8 mouse cellular contexts compared by ENCODE assay signal in genomic region chr1:81316403-81316994, GRCm38 (mm10).
DNase-seq lines count a peak whose midpoint lies in the region; ATAC-seq and TF ChIP-seq lines count a peak whose summit lies in the region.
"Had no signal": no experiment of that assay in that cellular context is flagged by ENCODE, and none has a peak within 500 bp of the region (broad histone marks: within the 10 kb centered on the region; RNA-seq: fewer than 3 reads in every experiment).

No protein-coding gene starts in this region.

- TF ChIP-seq POLR2A in brain, embryonic 14.5 days (IDR thresholded peaks at IDR 0.05; ENCODE audit: borderline replicate concordance, extremely low read depth, insufficient read depth, insufficient read length, poor library complexity, severe bottlenecking) = no peak

- H3K9ac ChIP-seq in forebrain, embryonic 12.5 days = no peak overlapping the region
- no peak overlapping the region for H3K9ac ChIP-seq in hindbrain, embryonic 12.5 days
- H3K9ac ChIP-seq: liver, embryonic 15.5 days had no signal

- 54% methylated on average over 9 of the region's 9 CpGs for WGBS in forebrain, embryonic 12.5 days
- WGBS in hindbrain, embryonic 12.5 days = 59% methylated on average over 9 of the region's 9 CpGs

- no peak overlapping the region for H3K4me3 ChIP-seq in G1E (ENCODE audit: low read depth, low read length)
- no peak overlapping the region for H3K4me3 ChIP-seq in forebrain, embryonic 12.5 days (replicated peaks)
- H3K4me3 ChIP-seq in hindbrain, embryonic 12.5 days = no peak overlapping the region
- H3K4me3 ChIP-seq: liver, embryonic 15.5 days had no signal

- no peaks in the 10 kb centered on the region for H3K4me1 ChIP-seq in G1E (ENCODE audit: insufficient read depth, low read depth, low read length)
- H3K4me1 ChIP-seq in forebrain, embryonic 12.5 days = peaks cover 6% of the 10 kb centered on the region
- H3K4me1 ChIP-seq in hindbrain, embryonic 12.5 days = no peaks in the 10 kb centered on the region
- H3K4me1 ChIP-seq: liver, embryonic 15.5 days had no signal

- no peak overlapping the region for H3K27ac ChIP-seq in forebrain, embryonic 12.5 days
- no peak overlapping the region for H3K27ac ChIP-seq in hindbrain, embryonic 12.5 days
- H3K27ac ChIP-seq: liver, embryonic 15.5 days had no signal

- DNase-seq in G1E (ENCODE audit: low spot score) = no peak
- DNase-seq in brain, embryonic 14.5 days (ENCODE audit: low read depth) = peak; percentile 92
- DNase-seq in layer of hippocampus, postnatal 36 days = peak; percentile 58 to 71
- peak; percentile 41 to 60 for DNase-seq in right cerebral cortex, postnatal 36 days (ENCODE audit: low spot score in 2 of 2)

- ATAC-seq in G1E (ENCODE audit: extremely low read depth, insufficient number of reproducible peaks, low FRiP score, poor library complexity, severe bottlenecking) = peak; percentile 25; the same call in 1 of the 2 replicates
- ATAC-seq in forebrain, embryonic 12.5 days (ENCODE audit: low FRiP score) = peak; percentile 74
- peak; percentile 50 for ATAC-seq in hindbrain, embryonic 12.5 days (ENCODE audit: low FRiP score)
- peak; percentile 40; the same call in 1 of the 2 replicates for ATAC-seq in megakaryocyte, adult 5-6 weeks (ENCODE audit: poor library complexity, severe bottlenecking)

- H3K4me2 ChIP-seq in forebrain, embryonic 12.5 days = no peak overlapping the region
- no peak overlapping the region for H3K4me2 ChIP-seq in hindbrain, embryonic 12.5 days (replicated peaks)
- H3K4me2 ChIP-seq: liver, embryonic 15.5 days had no signal

- H3K36me3 ChIP-seq in G1E (replicated peaks) = no peaks in the 10 kb centered on the region
- H3K36me3 ChIP-seq in forebrain, embryonic 12.5 days (replicated peaks) = no peaks in the 10 kb centered on the region
- H3K36me3 ChIP-seq in hindbrain, embryonic 12.5 days = no peaks in the 10 kb centered on the region
- H3K36me3 ChIP-seq: liver, embryonic 15.5 days had no signal

- TF ChIP-seq CTCF in G1E (IDR thresholded peaks at IDR 0.05; ENCODE audit: low read depth, low read length) = peak; percentile 60
- peak; percentile 84; the same call in 1 of the 2 replicates for TF ChIP-seq CTCF in brain, embryonic 14.5 days (IDR thresholded peaks at IDR 0.05; ENCODE audit: borderline replicate concordance, extremely low read depth, insufficient read depth, insufficient read length)

- H3K9me3 ChIP-seq in G1E (replicated peaks) = no peaks in the 10 kb centered on the region
- no peaks in the 10 kb centered on the region for H3K9me3 ChIP-seq in forebrain, embryonic 12.5 days
- no peaks in the 10 kb centered on the region for H3K9me3 ChIP-seq in hindbrain, embryonic 12.5 days (replicated peaks)
- H3K9me3 ChIP-seq: liver, embryonic 15.5 days had no signal

- H3K27me3 ChIP-seq in G1E (ENCODE audit: insufficient read depth, low read length) = no peaks in the 10 kb centered on the region
- no peaks in the 10 kb centered on the region for H3K27me3 ChIP-seq in forebrain, embryonic 12.5 days
- no peaks in the 10 kb centered on the region for H3K27me3 ChIP-seq in hindbrain, embryonic 12.5 days
- H3K27me3 ChIP-seq: liver, embryonic 15.5 days had no signal
